Mouse (Mus musculus): ENCODE results near the gene Fbxw5.

GRCm38 (mm10) chr2:25533707-25534106, 33.2 kb downstream of the Fbxw5 start:
- TF ChIP-seq CTCF (IDR thresholded peaks at IDR 0.05; ENCODE audit: borderline replicate concordance, insufficient read depth, low read depth, low read length) (no peak), POLR2A (IDR thresholded peaks at IDR 0.05; ENCODE audit: borderline replicate concordance, insufficient read depth, low read length) (no peak)

All from cerebellum, adult 2 months (tissue).